Mouse (Mus musculus): Measurements from ENCODE around the gene Miga2. TPM values are rescaled to one million over a fixed set of nuclear protein-coding genes. Genes with fewer than 3 reads are reported as not detected.
"Not testable (repeated sequence)": the region's sequence is repeated elsewhere in the genome, so short reads cannot be mapped to it uniquely, and the experiment has no call there.

Gene Miga2
- polyA plus RNA-seq, 1 experiment from 2014 or later: 16.8 TPM

DNA sequence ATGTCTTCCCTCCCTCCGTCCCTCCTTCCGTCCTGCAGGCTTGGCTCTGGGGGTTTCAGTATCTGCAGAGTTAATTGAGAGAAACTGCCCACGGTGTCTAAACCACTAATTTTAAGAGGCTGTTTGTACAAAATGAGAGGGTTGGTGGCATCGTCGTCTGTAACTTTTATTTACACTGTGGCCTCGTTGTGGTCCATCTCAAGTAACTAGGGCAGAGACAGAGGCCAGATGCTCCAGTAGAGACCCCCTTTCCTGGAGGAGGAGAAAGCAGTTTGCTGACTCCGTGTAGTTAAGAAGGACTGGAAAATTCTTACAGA is 52.6 kb downstream of the Miga2 start:
- Histone ChIP-seq H3K9me3 (ENCODE audit: control insufficient read depth, low read length) (no peaks in the 10 kb centered on the region), H3K4me1 (replicated peaks; ENCODE audit: control insufficient read depth, insufficient read depth) (no peaks in the 10 kb centered on the region; the same call in 1 of the 2 replicates), H3K4me2 (replicated peaks; ENCODE audit: low read depth) (peak overlapping the region; percentile 79), H3K36me3 (ENCODE audit: control insufficient read depth, insufficient read depth, low read length) (peaks cover 2% of the 10 kb centered on the region; the same call in 1 of the 2 replicates), H3K27ac (replicated peaks) (peak overlapping the region; percentile 94), H3K4me3 (ENCODE audit: low read depth, low read length) (peak overlapping the region; percentile 95), H3K27me3 (ENCODE audit: control insufficient read depth, insufficient read depth, low read length) (no peaks in the 10 kb centered on the region), H3K9ac (ENCODE audit: low read length) (peak overlapping the region; percentile 90)
- ATAC-seq (ENCODE audit: low FRiP score, low TSS enrichment): no peak
- TF ChIP-seq EP300 (optimal IDR thresholded peaks at IDR 0.05) (no peak), CTCF (IDR thresholded peaks at IDR 0.05; ENCODE audit: low read depth) (no peak)
- no peak for DNase-seq (ENCODE audit: low spot score)
- WGBS: 0% methylated on average over 6 of the region's 7 CpGs

DNA sequence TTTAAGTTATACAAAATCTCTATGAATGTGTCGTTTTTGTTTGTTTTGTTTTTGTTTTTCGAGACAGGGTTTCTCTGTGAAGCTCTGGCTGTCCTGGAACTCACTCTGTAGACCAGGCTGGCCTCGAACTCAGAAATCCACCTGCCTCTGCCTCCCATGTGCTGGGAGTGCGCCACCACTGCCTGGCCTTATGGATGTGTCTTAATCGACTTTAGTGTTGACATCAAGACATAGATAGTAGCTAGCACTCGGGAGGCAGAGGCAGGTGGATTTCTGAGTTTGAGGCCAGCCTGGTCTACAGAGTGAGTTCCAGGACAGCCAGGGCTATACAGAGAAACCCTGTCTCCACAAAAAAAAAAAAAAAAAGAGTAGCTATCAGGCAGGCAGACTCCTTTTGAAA is 53.1 kb downstream of the Miga2 start:
- not testable (repeated sequence) for H3K27ac ChIP-seq (replicated peaks); H3K9me3 ChIP-seq (ENCODE audit: control insufficient read depth, low read length); H3K4me3 ChIP-seq (ENCODE audit: low read depth, low read length); ATAC-seq (ENCODE audit: low FRiP score, low TSS enrichment); H3K4me1 ChIP-seq (replicated peaks; ENCODE audit: control insufficient read depth, insufficient read depth); DNase-seq (ENCODE audit: low spot score); H3K9ac ChIP-seq (ENCODE audit: low read length); H3K4me2 ChIP-seq (replicated peaks; ENCODE audit: low read depth); H3K36me3 ChIP-seq (ENCODE audit: control insufficient read depth, insufficient read depth, low read length); H3K27me3 ChIP-seq (ENCODE audit: control insufficient read depth, insufficient read depth, low read length)
- WGBS: 64% methylated on average over 6 of the region's 6 CpGs

DNA sequence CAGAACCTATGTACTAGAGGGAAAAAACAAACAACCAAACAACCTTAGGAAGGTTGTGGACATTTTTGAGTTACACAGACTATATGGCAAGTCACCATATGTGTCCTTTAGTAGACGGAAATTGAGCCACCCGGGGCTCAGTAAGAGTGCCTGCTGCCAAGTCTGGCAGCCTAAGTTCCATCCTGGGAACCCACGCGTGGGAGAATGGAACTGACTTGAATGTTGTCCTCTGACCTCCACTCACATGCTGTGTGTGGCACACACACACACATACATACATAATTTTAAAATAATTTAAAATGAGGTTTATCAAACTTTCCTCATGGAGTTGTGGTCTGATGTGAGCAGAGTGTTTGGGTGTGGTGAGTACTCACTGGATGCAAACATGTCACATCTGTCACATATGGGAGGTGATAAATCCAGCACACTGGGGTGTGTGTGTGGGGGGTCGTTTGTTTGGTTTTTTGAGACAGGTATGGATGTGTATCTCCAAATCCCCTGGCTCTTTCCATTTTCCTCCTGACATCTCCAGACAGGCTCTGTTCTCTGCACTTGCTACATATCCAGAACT is 53.6 kb downstream of the Miga2 start:
- Histone ChIP-seq H3K9me3 (ENCODE audit: control insufficient read depth, low read length) (no peaks in the 10 kb centered on the region), H3K9ac (ENCODE audit: low read length) (no peak overlapping the region), H3K4me3 (ENCODE audit: low read depth, low read length) (no peak overlapping the region), H3K4me2 (replicated peaks; ENCODE audit: low read depth) (no peak overlapping the region), H3K27ac (replicated peaks) (no peak overlapping the region), H3K4me1 (replicated peaks; ENCODE audit: control insufficient read depth, insufficient read depth) (no peaks in the 10 kb centered on the region; the same call in 1 of the 2 replicates), H3K36me3 (ENCODE audit: control insufficient read depth, insufficient read depth, low read length) (no peaks in the 10 kb centered on the region; the same call in 1 of the 2 replicates), H3K27me3 (ENCODE audit: control insufficient read depth, insufficient read depth, low read length) (no peaks in the 10 kb centered on the region)
- 58% methylated on average over 5 of the region's 5 CpGs for WGBS
- DNase-seq (ENCODE audit: low spot score): no peak
- TF ChIP-seq EP300 (optimal IDR thresholded peaks at IDR 0.05) (no peak), CTCF (IDR thresholded peaks at IDR 0.05; ENCODE audit: low read depth) (no peak)
- ATAC-seq (ENCODE audit: low FRiP score, low TSS enrichment): no peak

DNA sequence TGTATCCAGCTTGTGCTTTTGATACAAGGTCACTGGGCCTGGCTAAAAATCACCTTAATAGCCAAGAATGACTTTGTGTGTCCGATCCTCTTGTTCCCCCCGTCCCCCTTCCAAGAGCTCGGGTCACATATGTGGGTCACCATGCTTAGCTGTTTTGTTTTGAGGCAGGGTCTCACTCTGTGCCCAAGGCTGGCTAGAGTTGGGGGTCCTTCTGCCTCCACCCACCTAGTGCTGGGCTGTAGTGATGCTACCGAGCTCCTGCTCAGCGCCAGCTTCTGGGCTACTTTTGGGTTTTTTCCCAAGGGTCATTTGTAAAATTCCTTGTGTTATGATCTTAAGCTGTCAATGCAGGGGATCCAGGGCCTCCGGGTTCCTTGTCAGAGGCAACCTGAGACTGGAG is 54.2 kb downstream of the Miga2 start:
- no peak overlapping the region for H3K4me2 ChIP-seq (replicated peaks; ENCODE audit: low read depth)
- H3K36me3 ChIP-seq (ENCODE audit: control insufficient read depth, insufficient read depth, low read length): no peaks in the 10 kb centered on the region
- WGBS: 56% methylated on average over 6 of the region's 6 CpGs
- 0 out of 2 replicates have a peak overlapping the region, but pooled peaks have one; percentile 13 for H3K27ac ChIP-seq (replicated peaks)
- no peaks in the 10 kb centered on the region for H3K27me3 ChIP-seq (ENCODE audit: control insufficient read depth, insufficient read depth, low read length)
- ATAC-seq (ENCODE audit: low FRiP score, low TSS enrichment) (no peak), DNase-seq (ENCODE audit: low spot score) (no peak)
- no peak for TF ChIP-seq CTCF (IDR thresholded peaks at IDR 0.05; ENCODE audit: low read depth)
- no peak for TF ChIP-seq EP300 (optimal IDR thresholded peaks at IDR 0.05)
- H3K4me3 ChIP-seq (ENCODE audit: low read depth, low read length): no peak overlapping the region
- H3K9me3 ChIP-seq (ENCODE audit: control insufficient read depth, low read length): no peaks in the 10 kb centered on the region
- H3K4me1 ChIP-seq (replicated peaks; ENCODE audit: control insufficient read depth, insufficient read depth): no peaks in the 10 kb centered on the region; the same call in 1 of the 2 replicates
- no peak overlapping the region for H3K9ac ChIP-seq (ENCODE audit: low read length)

DNA sequence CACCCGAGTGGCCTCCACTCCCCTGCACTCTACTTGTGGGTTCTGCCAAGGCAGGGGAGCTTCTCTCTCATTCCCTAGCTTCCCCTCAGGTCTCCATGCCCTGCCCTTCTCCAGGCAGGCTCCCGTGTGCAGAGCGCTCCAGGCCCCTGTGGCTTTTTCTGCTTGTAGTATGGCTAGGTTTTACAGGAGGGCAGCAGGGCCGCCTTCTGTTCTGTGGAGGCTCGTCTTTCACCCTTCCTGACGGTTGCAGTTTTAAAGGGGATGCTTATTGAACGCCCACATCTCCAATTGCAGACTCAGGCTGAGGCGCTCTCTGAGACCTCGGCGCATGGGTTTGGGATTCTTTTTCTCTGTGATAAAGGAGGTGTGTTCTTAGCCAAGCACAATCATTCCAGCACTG is 55.1 kb downstream of the Miga2 start:
- TF ChIP-seq CTCF (IDR thresholded peaks at IDR 0.05; ENCODE audit: low read depth): no peak
- TF ChIP-seq EP300 (optimal IDR thresholded peaks at IDR 0.05): no peak
- 0 out of 2 replicates have a peak overlapping the region, but pooled peaks have one; percentile 1 for H3K4me2 ChIP-seq (replicated peaks; ENCODE audit: low read depth)
- no peak for ATAC-seq (ENCODE audit: low FRiP score, low TSS enrichment)
- H3K27ac ChIP-seq (replicated peaks): no peak overlapping the region; the same call in 1 of the 2 replicates
- no peak overlapping the region for H3K4me3 ChIP-seq (ENCODE audit: low read depth, low read length)
- WGBS: 32% methylated on average over 10 of the region's 10 CpGs
- H3K4me1 ChIP-seq (replicated peaks; ENCODE audit: control insufficient read depth, insufficient read depth): no peaks in the 10 kb centered on the region; the same call in 1 of the 2 replicates
- no peaks in the 10 kb centered on the region for H3K9me3 ChIP-seq (ENCODE audit: control insufficient read depth, low read length)
- no peaks in the 10 kb centered on the region for H3K27me3 ChIP-seq (ENCODE audit: control insufficient read depth, insufficient read depth, low read length)
- peak overlapping the region; percentile 38; the same call in 1 of the 2 replicates for H3K9ac ChIP-seq (ENCODE audit: low read length)
- DNase-seq (ENCODE audit: low spot score): no peak
- H3K36me3 ChIP-seq (ENCODE audit: control insufficient read depth, insufficient read depth, low read length): no peaks in the 10 kb centered on the region

DNA sequence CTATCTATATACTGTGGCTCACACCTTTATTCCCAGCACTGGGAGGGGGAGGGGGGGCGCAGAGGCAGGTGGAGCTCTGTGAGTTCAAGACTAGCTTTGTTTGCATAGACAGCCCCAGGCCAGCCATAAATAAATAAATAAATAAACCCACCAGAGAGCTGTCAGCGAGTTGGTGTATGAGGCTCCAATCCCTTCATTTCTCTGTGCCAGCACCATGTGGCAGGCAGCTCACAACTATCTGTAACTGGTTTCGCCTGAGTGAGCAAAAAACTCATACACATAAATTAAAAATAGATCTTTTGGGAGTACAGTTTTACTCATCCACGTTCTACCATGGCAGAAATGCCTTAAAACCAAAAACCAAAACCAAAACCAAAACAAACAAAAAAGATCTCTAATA is 57.4 kb downstream of the Miga2 start:
- H3K27ac ChIP-seq (replicated peaks): no peak overlapping the region
- H3K27me3 ChIP-seq (ENCODE audit: control insufficient read depth, insufficient read depth, low read length): no peaks in the 10 kb centered on the region
- 0 out of 2 replicates have a peak, but pooled peaks cover 2% of the 10 kb centered on the region for H3K36me3 ChIP-seq (ENCODE audit: control insufficient read depth, insufficient read depth, low read length)
- no peak overlapping the region for H3K9ac ChIP-seq (ENCODE audit: low read length)
- no peak overlapping the region for H3K4me3 ChIP-seq (ENCODE audit: low read depth, low read length)
- 62% methylated on average over 4 of the region's 4 CpGs for whole genome bisulfite sequencing
- no peak for ATAC-seq (ENCODE audit: low FRiP score, low TSS enrichment)
- H3K9me3 ChIP-seq (ENCODE audit: control insufficient read depth, low read length): no peaks in the 10 kb centered on the region
- H3K4me2 ChIP-seq (replicated peaks; ENCODE audit: low read depth): no peak overlapping the region
- TF ChIP-seq CTCF (IDR thresholded peaks at IDR 0.05; ENCODE audit: low read depth) (no peak), EP300 (optimal IDR thresholded peaks at IDR 0.05) (no peak)
- no peaks in the 10 kb centered on the region; the same call in 1 of the 2 replicates for H3K4me1 ChIP-seq (replicated peaks; ENCODE audit: control insufficient read depth, insufficient read depth)
- DNase-seq (ENCODE audit: low spot score): no peak

All from stomach, postnatal 0 days (tissue).